Mouse (Mus musculus) mesoderm, embryonic 11.5 days (tissue): Measurements from ENCODE around the gene Fut1.

ENCODE experiments used
- DNase-seq: peaks from one replicate; pipeline ENCODE4 v3.0.0-alpha.2; 2012; ENCODE audit warnings: low read depth, low spot score

The Fut1 gene

GRCm38 (mm10) chr7:45667761-45668160 is 50.7 kb downstream of the Fut1 start:
- DNase-seq, result no peak

GRCm38 (mm10) chr7:45668921-45669320 is 51.8 kb downstream of the Fut1 start:
- DNase-seq, result no peak
